Mouse (Mus musculus) liver, embryonic 11.5 days (tissue): ENCODE measurements around the gene Ndst4. TPM values are rescaled to one million over a fixed set of nuclear protein-coding genes. Genes with fewer than 3 reads are reported as not detected.

Source experiments
- ATAC-seq: fragments of 200-750 bp; cut with Nextera tagmentation; replicated peaks from 2 replicates; pipeline ENCODE4 v1.8.0; 2017; ENCODE audit warnings: moderate number of reproducible peaks, mild to moderate bottlenecking, moderate TSS enrichment, moderate library complexity; ENCODE audit not compliant: low FRiP score
- DNase-seq: peaks from one replicate; pipeline ENCODE4 v3.0.0-alpha.2; 2017; ENCODE audit warnings: low spot score
- H3K27ac ChIP-seq: fragments of 300-500 bp; sonication (generic); 2 replicates; pipeline ENCODE4 v1.5.1; 2014; ENCODE audit warnings: mild to moderate bottlenecking, low read depth, low read length, control low read depth
- H3K27me3 ChIP-seq: fragments of 300-500 bp; sonication (generic); replicated peaks from 2 replicates; pipeline ENCODE4 v1.6.1; 2014; ENCODE audit warnings: low read length, mixed read lengths; ENCODE audit not compliant: control insufficient read depth, insufficient read depth
- H3K36me3 ChIP-seq: fragments of 300-500 bp; sonication (generic); 2 replicates; pipeline ENCODE4 v1.6.1; 2014; ENCODE audit warnings: mild to moderate bottlenecking, low read length, moderate library complexity, mixed read lengths; ENCODE audit not compliant: control insufficient read depth, insufficient read depth
- H3K4me1 ChIP-seq: fragments of 300-500 bp; sonication (generic); replicated peaks from 2 replicates; pipeline ENCODE4 v1.6.1; 2014; ENCODE audit warnings: low read length, mixed read lengths; ENCODE audit not compliant: control insufficient read depth, insufficient read depth
- H3K4me2 ChIP-seq: fragments of 300-500 bp; sonication (generic); 2 replicates; pipeline ENCODE4 v1.6.1; 2014; ENCODE audit warnings: mild to moderate bottlenecking, control low read depth, moderate library complexity
- H3K4me3 ChIP-seq: fragments of 300-500 bp; sonication (generic); 2 replicates; pipeline ENCODE4 v1.5.1; 2014; ENCODE audit warnings: low read depth, low read length, control low read depth
- H3K9ac ChIP-seq: fragments of 300-500 bp; sonication (generic); 2 replicates; pipeline ENCODE4 v1.6.1; 2014; ENCODE audit warnings: low read depth, low read length, control low read depth
- H3K9me3 ChIP-seq: fragments of 300-500 bp; sonication (generic); 2 replicates; pipeline ENCODE4 v1.6.1; 2016; ENCODE audit warnings: low read length, inconsistent platforms, mixed read lengths; ENCODE audit not compliant: control insufficient read depth
- WGBS: fragments of 180-500 bp; shearing (Covaris S2); extraction: QIAGEN DNeasy Blood & Tissue Kit; methylation state at CpG from one replicate; pipeline ENCODE4 v1.1.7; 2014; 5-methylcytosine and 5-hydroxymethylcytosine counted together
- polyA plus RNA-seq: library from polyadenylated mRNA; unstranded; fragments of >200 nt; fragmentation: Nextera tagmentation; extraction: Ambion mirVana; gene quantifications from 2 replicates; pipeline ENCODE4 v1.2.1, GENCODE M21; 2014

Gene Ndst4
- polyA plus RNA-seq, 1 experiment from 2014 or later = not detected

GRCm38 (mm10) chr3:125684583-125684982, 280.7 kb downstream of the Ndst4 start:
- WGBS = 88% methylated on average over 1 of the region's 1 CpGs
- no peaks in the 10 kb centered on the region for H3K9me3 ChIP-seq
- no peak for DNase-seq

DNA sequence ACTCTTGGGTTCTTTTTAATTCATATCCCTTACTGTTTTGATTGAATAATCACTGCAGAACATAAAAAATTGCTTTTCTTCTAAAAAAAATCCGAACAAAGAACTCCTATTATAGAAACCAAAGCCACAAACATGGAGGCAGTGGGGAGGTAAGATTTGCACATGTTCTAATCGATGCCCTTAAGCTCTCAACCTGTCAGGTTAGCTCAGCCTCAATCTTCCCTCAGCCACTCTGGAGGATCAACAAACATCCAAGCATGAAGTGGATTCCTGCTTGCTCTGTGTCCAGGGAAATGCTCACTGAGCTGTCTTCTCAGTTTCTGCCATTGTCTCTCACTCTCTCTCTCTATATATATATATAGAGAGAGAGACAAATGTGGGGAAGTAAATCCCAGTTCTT, 283.7 kb downstream of the Ndst4 start:
- Histone ChIP-seq H3K4me2 (no peak overlapping the region), H3K4me1 (no peaks in the 10 kb centered on the region), H3K36me3 (no peaks in the 10 kb centered on the region), H3K27ac (no peak overlapping the region), H3K9me3 (no peaks in the 10 kb centered on the region), H3K9ac (no peak overlapping the region), H3K27me3 (no peaks in the 10 kb centered on the region), H3K4me3 (no peak overlapping the region)
- DNase-seq (no peak), ATAC-seq (no peak)
- 54% methylated on average over 2 of the region's 2 CpGs for WGBS

More at GRCm38 (mm10) chr3:125684583-125684982, 280.7 kb downstream of the Ndst4 start:
- Histone ChIP-seq H3K4me2 (no peak overlapping the region), H3K36me3 (no peaks in the 10 kb centered on the region), H3K4me3 (no peak overlapping the region), H3K9ac (no peak overlapping the region), H3K27ac (no peak overlapping the region), H3K27me3 (no peaks in the 10 kb centered on the region), H3K4me1 (no peaks in the 10 kb centered on the region)
- ATAC-seq = no peak

GRCm38 (mm10) chr3:125690948-125691347, 287.1 kb downstream of the Ndst4 start:
- H3K4me2 ChIP-seq = no peak overlapping the region
- WGBS = 71% methylated on average over 1 of the region's 1 CpGs
- no peak overlapping the region for H3K4me3 ChIP-seq
- H3K36me3 ChIP-seq = no peaks in the 10 kb centered on the region
- H3K9me3 ChIP-seq = no peaks in the 10 kb centered on the region
- no peaks in the 10 kb centered on the region for H3K4me1 ChIP-seq
- no peak overlapping the region for H3K9ac ChIP-seq
- DNase-seq (no peak), ATAC-seq (no peak)
- no peak overlapping the region for H3K27ac ChIP-seq
- no peaks in the 10 kb centered on the region for H3K27me3 ChIP-seq

DNA sequence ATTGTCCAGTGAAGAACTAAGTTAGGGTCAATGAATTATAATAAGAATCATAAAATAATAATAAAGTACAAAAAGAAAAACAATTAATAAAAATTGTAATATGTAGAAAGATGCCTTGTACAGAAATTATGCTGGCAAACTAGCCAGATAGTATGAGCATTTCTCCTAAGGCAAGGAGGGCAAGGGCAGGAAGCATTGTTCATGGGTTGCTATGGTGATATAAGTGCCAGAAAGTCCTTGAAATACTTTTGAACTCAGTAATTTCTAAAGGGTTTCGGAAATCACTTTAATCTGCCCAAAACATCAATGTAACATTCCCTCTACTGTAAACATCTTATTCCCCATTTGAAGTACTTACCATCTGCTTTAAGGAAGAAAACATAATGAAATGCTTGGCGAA, 319.1 kb downstream of the Ndst4 start:
- Histone ChIP-seq H3K36me3 (no peaks in the 10 kb centered on the region), H3K4me3 (no peak overlapping the region), H3K9me3 (no peaks in the 10 kb centered on the region), H3K4me2 (no peak overlapping the region), H3K27me3 (no peaks in the 10 kb centered on the region), H3K4me1 (no peaks in the 10 kb centered on the region), H3K9ac (no peak overlapping the region), H3K27ac (no peak overlapping the region)
- ATAC-seq (no peak), DNase-seq (no peak)
- WGBS = 80% methylated on average over 2 of the region's 2 CpGs

DNA sequence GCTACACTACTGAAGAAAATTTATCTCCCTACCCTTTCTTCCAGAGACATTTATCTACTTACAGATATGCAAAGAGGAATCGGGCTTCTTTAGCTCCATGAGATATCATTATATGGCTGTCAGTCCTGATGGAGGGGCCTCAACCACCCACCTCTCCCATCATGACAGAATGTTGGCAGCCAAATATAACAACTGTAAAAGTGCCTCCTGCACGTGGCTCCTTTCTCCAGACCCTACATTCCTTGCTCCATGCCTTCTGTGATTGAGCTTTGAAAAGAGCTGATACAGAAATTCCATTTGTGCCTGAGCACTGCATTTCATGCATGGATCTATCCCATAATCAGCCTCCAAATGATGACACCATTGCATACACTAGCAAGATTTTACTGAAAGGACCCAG, 331.1 kb downstream of the Ndst4 start:
- H3K9ac ChIP-seq = no peak overlapping the region
- no peaks in the 10 kb centered on the region for H3K9me3 ChIP-seq
- H3K27ac ChIP-seq = no peak overlapping the region
- no peak overlapping the region for H3K4me2 ChIP-seq
- H3K4me3 ChIP-seq = no peak overlapping the region
- no peaks in the 10 kb centered on the region for H3K4me1 ChIP-seq
- WGBS = 59% methylated on average over 2 of the region's 2 CpGs
- H3K36me3 ChIP-seq = no peaks in the 10 kb centered on the region
- ATAC-seq (no peak), DNase-seq (no peak)
- no peaks in the 10 kb centered on the region for H3K27me3 ChIP-seq

GRCm38 (mm10) chr3:125744468-125745141, 340.7 kb downstream of the Ndst4 start:
- Histone ChIP-seq H3K9me3 (no peaks in the 10 kb centered on the region), H3K4me2 (no peak overlapping the region), H3K4me3 (no peak overlapping the region), H3K9ac (no peak overlapping the region), H3K27ac (no peak overlapping the region), H3K36me3 (no peaks in the 10 kb centered on the region), H3K4me1 (no peaks in the 10 kb centered on the region), H3K27me3 (no peaks in the 10 kb centered on the region)
- 67% methylated on average over 3 of the region's 3 CpGs for WGBS
- no peak for ATAC-seq
- no peak for DNase-seq

- Histone ChIP-seq H3K36me3 (no peaks in the 10 kb centered on the region), H3K4me3 (no peak overlapping the region), H3K27me3 (no peaks in the 10 kb centered on the region), H3K9me3 (no peaks in the 10 kb centered on the region), H3K4me2 (no peak overlapping the region), H3K27ac (no peak overlapping the region), H3K9ac (no peak overlapping the region), H3K4me1 (no peaks in the 10 kb centered on the region)
- WGBS = 65% methylated on average over 3 of the region's 3 CpGs
- no peak for DNase-seq
- no peak for ATAC-seq
Observed at GRCm38 (mm10) chr3:125745142-125745496, 341.2 kb downstream of the Ndst4 start.

GRCm38 (mm10) chr3:125746367-125746766, 342.5 kb downstream of the Ndst4 start:
- no peaks in the 10 kb centered on the region for H3K36me3 ChIP-seq
- H3K4me3 ChIP-seq = no peak overlapping the region
- no peaks in the 10 kb centered on the region for H3K27me3 ChIP-seq
- no peaks in the 10 kb centered on the region for H3K9me3 ChIP-seq
- H3K4me2 ChIP-seq = no peak overlapping the region
- no peak overlapping the region for H3K9ac ChIP-seq
- H3K27ac ChIP-seq = no peak overlapping the region
- no peak for ATAC-seq
- 74% methylated on average over 3 of the region's 3 CpGs for WGBS
- no peak for DNase-seq
- H3K4me1 ChIP-seq = no peaks in the 10 kb centered on the region

GRCm38 (mm10) chr3:125756911-125757310, 353.0 kb downstream of the Ndst4 start:
- no peaks in the 10 kb centered on the region for H3K36me3 ChIP-seq
- H3K9ac ChIP-seq = no peak overlapping the region
- ATAC-seq (peak; percentile 43), DNase-seq (no peak)
- H3K27me3 ChIP-seq = no peaks in the 10 kb centered on the region
- H3K4me2 ChIP-seq = no peak overlapping the region
- no peaks in the 10 kb centered on the region for H3K9me3 ChIP-seq
- H3K4me3 ChIP-seq = no peak overlapping the region
- H3K27ac ChIP-seq = no peak overlapping the region
- H3K4me1 ChIP-seq = no peaks in the 10 kb centered on the region
- 68% methylated on average over 1 of the region's 1 CpGs for WGBS
